Mouse (Mus musculus): ENCODE results near the gene Spata2l. TPM values are rescaled to one million over a fixed set of nuclear protein-coding genes. Genes with fewer than 3 reads are reported as not detected.
"Not testable (repeated sequence)": the region's sequence is repeated elsewhere in the genome, so short reads cannot be mapped to it uniquely, and the experiment has no call there.

The Spata2l gene
- polyA plus RNA-seq, 1 experiment from 2014 or later, result 12.8 TPM

- WGBS, result 73% methylated on average over 14 of the region's 14 CpGs
- ATAC-seq (ENCODE audit: low FRiP score), result no peak
Measured at GRCm38 (mm10) chr8:123267926-123268656, 32.1 kb upstream of the Spata2l start.

GRCm38 (mm10) chr8:123257593-123257992 lies 21.6 kb upstream of the Spata2l start:
- 91% methylated on average over 8 of the region's 8 CpGs for WGBS
- not testable (repeated sequence) for H3K9ac ChIP-seq (replicated peaks); H3K27me3 ChIP-seq (replicated peaks); H3K27ac ChIP-seq (replicated peaks); H3K4me3 ChIP-seq (replicated peaks); ATAC-seq (ENCODE audit: low FRiP score); H3K4me2 ChIP-seq; H3K9me3 ChIP-seq (replicated peaks)
- peaks cover 31% of the 10 kb centered on the region for H3K4me1 ChIP-seq
- H3K36me3 ChIP-seq, result peaks cover 59% of the 10 kb centered on the region

More at GRCm38 (mm10) chr8:123267926-123268656, 32.1 kb upstream of the Spata2l start:
- Histone ChIP-seq H3K4me1 (no peaks in the 10 kb centered on the region), H3K9me3 (replicated peaks) (no peaks in the 10 kb centered on the region), H3K4me3 (replicated peaks) (no peak overlapping the region), H3K27me3 (replicated peaks) (no peaks in the 10 kb centered on the region), H3K27ac (replicated peaks) (no peak overlapping the region), H3K9ac (replicated peaks) (no peak overlapping the region), H3K36me3 (peaks cover 72% of the 10 kb centered on the region), H3K4me2 (no peak overlapping the region)

GRCm38 (mm10) chr8:123257114-123257513 lies 21.1 kb upstream of the Spata2l start:
- H3K4me3 ChIP-seq (replicated peaks), result no peak overlapping the region
- no peaks in the 10 kb centered on the region for H3K27me3 ChIP-seq (replicated peaks)
- no peaks in the 10 kb centered on the region for H3K9me3 ChIP-seq (replicated peaks)
- H3K4me2 ChIP-seq, result no peak overlapping the region
- peaks cover 58% of the 10 kb centered on the region for H3K36me3 ChIP-seq
- peaks cover 36% of the 10 kb centered on the region for H3K4me1 ChIP-seq
- H3K27ac ChIP-seq (replicated peaks), result no peak overlapping the region; the same call in 1 of the 2 replicates
- WGBS, result 64% methylated on average over 3 of the region's 3 CpGs
- ATAC-seq (ENCODE audit: low FRiP score), result no peak
- H3K9ac ChIP-seq (replicated peaks), result no peak overlapping the region

GRCm38 (mm10) chr8:123255170-123255569 lies 19.1 kb upstream of the Spata2l start:
- H3K4me1 ChIP-seq, result peaks cover 41% of the 10 kb centered on the region
- WGBS, result 72% methylated on average over 6 of the region's 6 CpGs
- H3K9me3 ChIP-seq (replicated peaks), result no peaks in the 10 kb centered on the region
- peaks cover 61% of the 10 kb centered on the region for H3K36me3 ChIP-seq
- H3K4me3 ChIP-seq (replicated peaks), result peak overlapping the region; percentile 98
- H3K4me2 ChIP-seq, result peak overlapping the region; percentile 97
- no peak for ATAC-seq (ENCODE audit: low FRiP score)
- H3K27me3 ChIP-seq (replicated peaks), result no peaks in the 10 kb centered on the region
- no peak overlapping the region for H3K27ac ChIP-seq (replicated peaks)
- peak overlapping the region; percentile 98 for H3K9ac ChIP-seq (replicated peaks)

- Histone ChIP-seq H3K9ac (replicated peaks) (peak within 1 kb of the TSS; percentile 98), H3K27me3 (replicated peaks) (no peaks in the 10 kb centered on the region), H3K27ac (replicated peaks) (peak within 1 kb of the TSS; percentile 94), H3K36me3 (peaks cover 61% of the 10 kb centered on the region), H3K9me3 (replicated peaks) (no peaks in the 10 kb centered on the region), H3K4me1 (peaks cover 41% of the 10 kb centered on the region), H3K4me2 (peak within 1 kb of the TSS; percentile 97), H3K4me3 (replicated peaks) (peak within 1 kb of the TSS; percentile 98)
- ATAC-seq (ENCODE audit: low FRiP score), result peak; percentile 95
- under 1% methylated on average over 88 of the region's 99 CpGs for WGBS
Measured at GRCm38 (mm10) chr8:123254099-123254885, 18.3 kb upstream of the Spata2l start, which contains the start of the genes Zfp276 and Vps9d1. TSS of gene Zfp276 (plus strand) at chr8:123254195. TSS of gene Vps9d1 (minus strand) at chr8:123254348.

GRCm38 (mm10) chr8:123253451-123254098 lies 17.5 kb upstream of the Spata2l start:
- Histone ChIP-seq H3K36me3 (peaks cover 62% of the 10 kb centered on the region), H3K9me3 (replicated peaks) (no peaks in the 10 kb centered on the region), H3K4me2 (peak overlapping the region; percentile 97), H3K4me3 (replicated peaks) (peak overlapping the region; percentile 98), H3K9ac (replicated peaks) (peak overlapping the region; percentile 98), H3K27ac (replicated peaks) (peak overlapping the region; percentile 94), H3K27me3 (replicated peaks) (no peaks in the 10 kb centered on the region), H3K4me1 (peaks cover 41% of the 10 kb centered on the region)
- WGBS, result 1% methylated on average over 37 of the region's 40 CpGs
- ATAC-seq (ENCODE audit: low FRiP score), result peak; percentile 48

- peaks cover 62% of the 10 kb centered on the region for H3K36me3 ChIP-seq
- H3K27me3 ChIP-seq (replicated peaks), result no peaks in the 10 kb centered on the region
- peak overlapping the region; percentile 98 for H3K4me3 ChIP-seq (replicated peaks)
- H3K4me1 ChIP-seq, result peaks cover 41% of the 10 kb centered on the region
- 61% methylated on average over 4 of the region's 4 CpGs for WGBS
- H3K9me3 ChIP-seq (replicated peaks), result no peaks in the 10 kb centered on the region
- H3K27ac ChIP-seq (replicated peaks), result no peak overlapping the region
- H3K4me2 ChIP-seq, result peak overlapping the region; percentile 97
- ATAC-seq (ENCODE audit: low FRiP score), result no peak
- peak overlapping the region; percentile 98 for H3K9ac ChIP-seq (replicated peaks)
Measured at GRCm38 (mm10) chr8:123252925-123253324, 16.9 kb upstream of the Spata2l start.

- Histone ChIP-seq H3K27ac (replicated peaks) (no peak overlapping the region), H3K9ac (replicated peaks) (no peak overlapping the region), H3K9me3 (replicated peaks) (no peaks in the 10 kb centered on the region), H3K4me2 (no peak overlapping the region), H3K4me1 (peaks cover 31% of the 10 kb centered on the region), H3K27me3 (replicated peaks) (no peaks in the 10 kb centered on the region), H3K4me3 (replicated peaks) (no peak overlapping the region), H3K36me3 (peaks cover 64% of the 10 kb centered on the region)
- 96% methylated on average over 5 of the region's 5 CpGs for WGBS
- ATAC-seq (ENCODE audit: low FRiP score), result no peak
Measured at GRCm38 (mm10) chr8:123250940-123251339, 14.9 kb upstream of the Spata2l start.

GRCm38 (mm10) chr8:123248596-123248995 lies 12.6 kb upstream of the Spata2l start:
- no peak overlapping the region for H3K4me2 ChIP-seq
- H3K4me1 ChIP-seq, result peaks cover 18% of the 10 kb centered on the region
- no peak overlapping the region for H3K27ac ChIP-seq (replicated peaks)
- H3K4me3 ChIP-seq (replicated peaks), result no peak overlapping the region
- no peak overlapping the region for H3K9ac ChIP-seq (replicated peaks)
- no peaks in the 10 kb centered on the region for H3K27me3 ChIP-seq (replicated peaks)
- peaks cover 83% of the 10 kb centered on the region for H3K36me3 ChIP-seq
- WGBS, result 93% methylated on average over 8 of the region's 8 CpGs
- H3K9me3 ChIP-seq (replicated peaks), result no peaks in the 10 kb centered on the region
- ATAC-seq (ENCODE audit: low FRiP score), result no peak

GRCm38 (mm10) chr8:123247748-123248147 lies 11.7 kb upstream of the Spata2l start:
- no peak overlapping the region for H3K4me2 ChIP-seq
- WGBS, result 94% methylated on average over 6 of the region's 6 CpGs
- H3K27me3 ChIP-seq (replicated peaks), result no peaks in the 10 kb centered on the region
- peaks cover 11% of the 10 kb centered on the region for H3K4me1 ChIP-seq
- ATAC-seq (ENCODE audit: low FRiP score), result no peak
- no peak overlapping the region for H3K4me3 ChIP-seq (replicated peaks)
- no peak overlapping the region for H3K27ac ChIP-seq (replicated peaks)
- no peaks in the 10 kb centered on the region for H3K9me3 ChIP-seq (replicated peaks)
- H3K9ac ChIP-seq (replicated peaks), result no peak overlapping the region
- H3K36me3 ChIP-seq, result peaks cover 91% of the 10 kb centered on the region

GRCm38 (mm10) chr8:123245543-123245942 lies 9.5 kb upstream of the Spata2l start:
- Histone ChIP-seq H3K36me3 (peaks cover 90% of the 10 kb centered on the region), H3K27me3 (replicated peaks) (no peaks in the 10 kb centered on the region), H3K9ac (replicated peaks) (no peak overlapping the region), H3K27ac (replicated peaks) (no peak overlapping the region), H3K4me2 (no peak overlapping the region), H3K4me3 (replicated peaks) (no peak overlapping the region), H3K4me1 (no peaks in the 10 kb centered on the region), H3K9me3 (replicated peaks) (no peaks in the 10 kb centered on the region)
- no peak for ATAC-seq (ENCODE audit: low FRiP score)
- 92% methylated on average over 12 of the region's 12 CpGs for WGBS

Data from neural tube, embryonic 15.5 days (tissue).